Mouse (Mus musculus): ENCODE measurements at regions not wholly inside any gene's neighbourhood (a gene's known extent, or its start where the extent isn't known, plus 50 kb on each side); places are given as distances from the start of the nearest gene placed in this dataset.

- DNase-seq (ENCODE audit: low spot score in 2 of 2) = no peak
Observed at GRCm38 (mm10) chr13:6395562-6396223, 152.3 kb upstream of the Pitrm1 start.

DNA sequence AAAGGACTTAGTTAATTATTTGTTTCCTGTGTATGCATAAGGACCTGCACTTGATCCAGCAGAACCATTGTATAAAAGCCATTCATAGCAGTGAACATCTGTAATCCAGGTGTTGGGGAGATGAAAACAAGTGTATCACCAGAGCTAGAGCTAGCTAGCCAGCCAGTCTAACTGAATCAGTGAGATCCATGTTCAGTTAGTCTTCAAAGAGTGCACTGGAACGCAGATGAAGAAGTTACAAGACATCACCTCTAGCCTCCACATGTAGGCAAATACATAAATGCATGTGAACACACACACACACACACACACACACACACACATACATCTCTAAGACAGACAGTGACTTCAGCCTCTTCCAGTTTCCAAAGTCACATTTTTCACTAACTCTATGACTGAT, 150.3 kb upstream of the Pitrm1 start:
- no peak for DNase-seq (ENCODE audit: low spot score in 2 of 2)

DNA sequence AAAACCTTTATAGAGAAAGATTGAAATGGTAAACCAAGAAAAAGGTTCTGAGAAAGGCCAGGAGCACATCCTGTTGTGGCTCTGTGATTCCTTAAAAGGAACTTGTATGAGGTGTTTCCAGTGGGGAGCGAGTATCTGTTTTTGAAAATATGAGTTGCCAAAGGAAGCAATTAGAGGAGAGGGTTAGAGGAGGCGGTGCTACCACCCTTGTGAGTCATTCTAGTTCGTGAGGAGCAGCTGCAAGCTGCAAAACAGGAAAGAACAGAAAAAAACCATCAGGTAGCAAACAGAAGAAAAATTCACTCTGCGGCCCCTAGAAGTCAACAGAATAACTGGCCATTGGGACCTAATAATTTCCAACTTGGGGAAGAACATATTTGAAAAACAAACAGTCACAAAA, 116.1 kb upstream of the Pitrm1 start:
- DNase-seq (ENCODE audit: low spot score in 2 of 2) = peak; percentile 21

DNA sequence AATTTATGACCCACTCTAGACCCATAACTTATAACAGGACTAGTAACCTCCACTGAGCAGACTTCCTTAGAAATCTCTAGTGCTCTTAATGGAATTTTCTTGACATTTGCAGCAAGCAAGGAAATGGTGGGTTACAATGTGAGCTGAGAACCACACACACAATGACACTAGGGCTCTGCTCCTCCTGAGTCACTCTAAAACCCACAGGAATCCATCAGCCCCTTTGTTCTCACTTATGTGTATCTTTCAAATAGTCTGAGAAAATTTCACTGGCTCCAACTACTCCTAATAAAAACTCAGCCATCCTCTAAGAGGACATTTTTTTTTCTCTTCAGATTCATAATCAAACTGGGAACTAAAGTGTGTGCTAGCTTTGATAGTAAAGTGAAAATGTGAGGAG, 101.0 kb upstream of the Pitrm1 start:
- DNase-seq (ENCODE audit: low spot score in 2 of 2) = no peak

DNA sequence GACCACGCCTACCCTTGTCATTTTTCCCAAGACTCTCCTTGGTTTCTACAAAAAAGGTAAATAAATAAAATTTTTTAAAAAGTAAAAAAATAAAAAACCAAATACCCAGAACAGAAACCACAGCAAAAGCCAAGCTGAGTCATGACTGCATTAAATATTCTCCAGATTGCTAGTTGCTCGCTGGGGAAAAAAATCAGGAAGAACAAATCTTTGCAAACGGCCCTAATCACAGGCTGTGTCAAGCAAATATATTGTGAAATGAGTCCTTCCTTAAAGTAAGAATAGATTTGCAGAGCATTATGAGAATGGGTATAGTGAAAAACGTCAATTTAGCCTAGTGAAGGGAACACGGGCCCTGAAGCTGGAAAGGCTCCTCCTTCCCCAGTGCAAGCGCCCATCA, 86.6 kb upstream of the Pitrm1 start:
- no peak for DNase-seq (ENCODE audit: low spot score in 2 of 2)

- DNase-seq (ENCODE audit: low spot score in 2 of 2) = no peak
Observed at GRCm38 (mm10) chr13:6465911-6466419, 82.0 kb upstream of the Pitrm1 start.

- peak; percentile 73 to 75 for DNase-seq (ENCODE audit: low spot score in 2 of 2)
Observed at GRCm38 (mm10) chr13:6469446-6470227, 78.3 kb upstream of the Pitrm1 start.

DNA sequence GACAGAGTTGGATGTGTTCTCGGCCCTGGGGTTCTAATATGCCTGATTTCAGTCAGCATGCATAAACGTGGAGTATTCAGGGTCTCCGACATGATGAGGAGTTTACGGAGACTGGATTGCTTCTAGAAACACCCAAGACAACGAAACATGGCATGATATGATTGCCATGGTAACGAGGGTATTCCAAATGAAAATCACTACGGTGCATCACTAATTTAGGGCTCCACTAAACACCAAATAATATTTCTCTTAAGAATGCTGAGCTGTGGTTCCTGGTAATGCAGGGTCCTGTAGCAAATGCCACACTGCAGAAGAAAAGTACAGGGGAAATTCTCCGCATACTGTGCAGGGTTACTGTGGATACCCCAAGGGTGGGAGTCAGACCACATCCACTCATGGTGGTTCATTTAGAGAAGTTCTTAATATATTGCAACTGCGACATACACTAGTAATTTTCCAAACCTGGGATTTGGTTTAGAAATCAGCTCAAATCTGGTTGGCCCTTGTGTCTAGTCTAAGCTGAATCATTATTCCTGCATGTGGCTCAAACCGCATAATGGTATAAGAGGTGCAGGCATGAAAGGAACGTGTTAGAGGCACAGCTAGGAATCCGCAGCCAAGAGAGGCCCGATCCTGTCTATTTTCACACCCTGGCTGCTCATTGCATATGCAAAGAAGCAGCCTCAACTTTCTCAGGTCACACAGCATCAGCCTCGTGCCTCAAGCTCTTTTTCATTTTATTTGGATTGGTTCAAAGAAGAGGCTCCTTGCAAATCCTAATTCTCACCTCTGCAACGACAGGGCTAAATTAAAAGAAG, 77.5 kb upstream of the Pitrm1 start:
- no peak for DNase-seq (ENCODE audit: low spot score in 2 of 2)

DNA sequence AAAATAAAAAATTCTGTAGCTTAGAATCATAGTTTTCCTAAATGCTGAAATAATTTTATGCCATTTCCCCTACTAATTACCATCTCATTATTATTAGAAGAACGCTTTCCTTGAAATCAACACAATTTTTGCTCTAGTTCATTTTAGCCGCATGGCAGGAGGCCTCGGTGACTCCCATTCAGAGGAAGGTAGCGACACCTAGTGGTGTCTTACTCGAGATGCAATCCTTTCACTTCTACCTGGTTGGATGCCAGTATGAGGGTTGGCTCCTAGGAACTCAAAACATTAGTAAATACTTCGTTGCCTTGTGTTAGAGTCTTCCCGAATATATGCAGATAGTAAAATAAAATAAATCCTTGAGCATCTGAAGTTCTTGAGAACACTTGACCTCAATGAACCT, 76.3 kb upstream of the Pitrm1 start:
- peak; percentile 76 to 81 for DNase-seq (ENCODE audit: low spot score in 2 of 2)

- DNase-seq (ENCODE audit: low spot score in 2 of 2) = no peak
Observed at GRCm38 (mm10) chr13:6473401-6474190, 74.4 kb upstream of the Pitrm1 start.

- DNase-seq (ENCODE audit: low spot score in 2 of 2) = no peak
Observed at GRCm38 (mm10) chr13:6479667-6480066, 68.3 kb upstream of the Pitrm1 start.

- DNase-seq (ENCODE audit: low spot score in 2 of 2) = no peak
Observed at GRCm38 (mm10) chr13:6484418-6484817, 63.5 kb upstream of the Pitrm1 start.

- no peak for DNase-seq (ENCODE audit: low spot score in 2 of 2)
Observed at GRCm38 (mm10) chr13:6487837-6488236, 60.1 kb upstream of the Pitrm1 start.

DNA sequence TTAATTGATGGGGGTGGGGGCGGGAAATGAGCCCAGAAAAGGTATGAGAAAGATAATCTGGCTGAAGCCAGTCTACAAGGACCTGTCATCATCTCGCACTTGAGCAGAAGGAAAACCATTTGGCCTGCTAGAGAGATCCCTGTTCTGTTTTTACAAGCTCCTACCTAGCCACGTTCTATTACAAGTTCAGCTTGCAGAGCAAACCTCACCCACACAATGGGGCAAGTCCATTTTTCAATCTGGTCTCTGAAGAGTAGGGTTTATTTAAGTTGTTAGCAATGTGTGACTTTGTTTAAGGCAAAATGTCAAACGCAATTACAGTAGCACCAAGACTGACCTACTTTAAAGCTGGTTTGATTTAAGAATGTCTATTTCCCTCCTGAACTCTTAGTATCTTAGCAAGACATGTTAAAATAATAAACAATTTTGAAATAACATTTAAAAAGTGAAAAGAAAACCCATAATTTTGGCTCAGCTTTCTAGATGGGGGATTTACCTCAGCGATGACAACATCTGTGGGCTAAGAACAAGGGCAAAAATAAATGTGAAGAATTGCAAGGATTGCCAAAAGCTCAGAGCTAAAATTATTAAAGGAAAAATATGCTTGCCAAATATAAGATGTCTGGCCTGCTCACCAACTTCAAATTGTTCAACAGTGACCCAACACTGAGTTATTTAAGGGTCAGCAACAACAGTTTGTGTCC, 54.9 kb upstream of the Pitrm1 start:
- DNase-seq (ENCODE audit: low spot score in 2 of 2) = no peak

Measured in right cerebral cortex, adult 2 months (tissue).